8 mouse cellular contexts compared by ENCODE assay signal in the genomic region with DNA sequence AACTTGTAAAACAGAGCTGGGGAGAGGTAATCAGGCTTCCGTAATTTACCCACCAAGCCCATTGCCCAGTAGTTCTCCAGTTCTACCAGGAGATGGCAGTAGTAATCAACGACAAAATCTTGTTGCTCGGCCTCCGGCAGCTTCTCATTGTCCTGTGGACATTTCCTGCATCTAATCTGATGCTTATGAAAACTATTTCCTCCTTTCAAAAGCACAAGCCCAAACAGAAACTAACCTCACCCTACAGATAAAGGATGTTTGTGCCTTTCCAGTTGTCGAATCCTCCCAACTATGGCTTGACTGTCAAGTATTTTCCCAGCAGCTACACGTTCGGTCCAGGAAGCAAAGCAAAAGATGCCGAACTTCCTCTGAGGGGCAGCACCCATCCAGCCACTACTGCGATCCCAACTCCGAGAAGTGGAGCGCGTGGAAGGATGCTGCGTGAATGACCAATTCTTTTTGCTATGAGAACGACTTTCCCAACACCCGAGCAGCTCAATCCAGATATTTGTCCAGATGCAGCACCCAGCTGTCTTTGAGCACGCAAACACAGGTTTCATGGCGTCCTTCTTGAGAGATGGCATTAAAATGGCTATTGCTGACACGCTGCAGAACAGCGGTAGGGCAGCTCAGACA.
A peak's percentile ranks its signal among the peaks of the same experiment; 100 is the strongest.
DNase-seq lines count a peak whose midpoint lies in the region; ATAC-seq and TF ChIP-seq lines count a peak whose summit lies in the region.

No protein-coding gene starts in this region.

- 0 out of 2 replicates have a peak overlapping the region, but pooled peaks have one; percentile 22 for H3K27ac ChIP-seq in embryonic facial prominence, embryonic 15.5 days (replicated peaks)
- H3K27ac ChIP-seq in heart, embryonic 16.5 days (ENCODE audit: low read length): peak overlapping the region; percentile 46
- no peak overlapping the region for H3K27ac ChIP-seq in liver, embryonic 12.5 days
- H3K27ac ChIP-seq in stomach, embryonic 15.5 days: peak overlapping the region; percentile 73

- H3K27me3 ChIP-seq in embryonic facial prominence, embryonic 15.5 days: no peaks in the 10 kb centered on the region
- no peaks in the 10 kb centered on the region for H3K27me3 ChIP-seq in heart, embryonic 16.5 days (ENCODE audit: control insufficient read depth, insufficient read depth, low read length)
- H3K27me3 ChIP-seq in liver, embryonic 12.5 days (replicated peaks): peaks cover 22% of the 10 kb centered on the region
- no peaks in the 10 kb centered on the region for H3K27me3 ChIP-seq in myocyte (ENCODE audit: control insufficient read depth, insufficient read depth, insufficient read length)
- H3K27me3 ChIP-seq in stomach, embryonic 15.5 days (replicated peaks): no peaks in the 10 kb centered on the region

- peak overlapping the region; percentile 77 for H3K4me2 ChIP-seq in embryonic facial prominence, embryonic 15.5 days (replicated peaks)
- peak overlapping the region; percentile 73 for H3K4me2 ChIP-seq in heart, embryonic 16.5 days (ENCODE audit: low read depth, low read length)
- peak overlapping the region; percentile 68 for H3K4me2 ChIP-seq in liver, embryonic 12.5 days
- peak overlapping the region; percentile 96 for H3K4me2 ChIP-seq in myocyte (ENCODE audit: low read depth)
- peak overlapping the region; percentile 72 for H3K4me2 ChIP-seq in stomach, embryonic 15.5 days

- H3ac ChIP-seq in myocyte (ENCODE audit: control insufficient read depth, insufficient read length): no peak overlapping the region

- no peaks in the 10 kb centered on the region for H3K36me3 ChIP-seq in embryonic facial prominence, embryonic 15.5 days
- no peaks in the 10 kb centered on the region for H3K36me3 ChIP-seq in heart, embryonic 16.5 days (ENCODE audit: control insufficient read depth, insufficient read depth)
- H3K36me3 ChIP-seq in liver, embryonic 12.5 days: no peaks in the 10 kb centered on the region
- H3K36me3 ChIP-seq in myocyte (ENCODE audit: control insufficient read depth, insufficient read depth): no peaks in the 10 kb centered on the region
- H3K36me3 ChIP-seq in stomach, embryonic 15.5 days: no peaks in the 10 kb centered on the region

- H3K4me1 ChIP-seq in embryonic facial prominence, embryonic 15.5 days: peaks cover 16% of the 10 kb centered on the region; the same call in 1 of the 2 replicates
- H3K4me1 ChIP-seq in heart, embryonic 16.5 days (ENCODE audit: control insufficient read depth, insufficient read depth, low read length): peaks cover 10% of the 10 kb centered on the region
- H3K4me1 ChIP-seq in liver, embryonic 12.5 days: peaks cover 18% of the 10 kb centered on the region
- no peaks in the 10 kb centered on the region; the same call in 1 of the 2 replicates for H3K4me1 ChIP-seq in stomach, embryonic 15.5 days

- WGBS in embryonic facial prominence, embryonic 15.5 days: 1% methylated on average over 19 of the region's 19 CpGs
- under 1% methylated on average over 19 of the region's 19 CpGs for WGBS in heart, embryonic 16.5 days
- WGBS in liver, embryonic 12.5 days (ENCODE audit: insufficient replicate concordance): 1% methylated on average over 19 of the region's 19 CpGs
- under 1% methylated on average over 19 of the region's 19 CpGs for WGBS in stomach, embryonic 15.5 days

- no peaks in the 10 kb centered on the region for H3K79me2 ChIP-seq in myocyte (ENCODE audit: control insufficient read depth, insufficient read depth)

- peak overlapping the region; percentile 39 for H3K9ac ChIP-seq in embryonic facial prominence, embryonic 15.5 days
- H3K9ac ChIP-seq in heart, embryonic 16.5 days (ENCODE audit: low read length): peak overlapping the region; percentile 48
- no peak overlapping the region; the same call in 1 of the 2 replicates for H3K9ac ChIP-seq in liver, embryonic 12.5 days
- H3K9ac ChIP-seq in stomach, embryonic 15.5 days: 0 out of 2 replicates have a peak overlapping the region, but pooled peaks have one; percentile 11

- TF ChIP-seq POLR2A in myocyte (IDR thresholded peaks at IDR 0.05; ENCODE audit: insufficient read length, low read depth): no peak

- H3K9me3 ChIP-seq in embryonic facial prominence, embryonic 15.5 days (replicated peaks): no peaks in the 10 kb centered on the region
- H3K9me3 ChIP-seq in heart, embryonic 16.5 days (replicated peaks; ENCODE audit: control insufficient read depth, low read length): no peaks in the 10 kb centered on the region; the same call in 1 of the 2 replicates
- H3K9me3 ChIP-seq in liver, embryonic 12.5 days (replicated peaks): no peaks in the 10 kb centered on the region
- H3K9me3 ChIP-seq in stomach, embryonic 15.5 days: no peaks in the 10 kb centered on the region

- DNase-seq in A20 (ENCODE audit: low read depth, low spot score): peak; percentile 83
- peak; percentile 78 for DNase-seq in adrenal gland, postnatal 14 days
- peak; percentile 81 for DNase-seq in kidney, postnatal 14 days

- peak overlapping the region; percentile 49 for H3K4me3 ChIP-seq in embryonic facial prominence, embryonic 15.5 days (replicated peaks)
- peak overlapping the region; percentile 50 for H3K4me3 ChIP-seq in heart, embryonic 16.5 days (ENCODE audit: low read length)
- H3K4me3 ChIP-seq in liver, embryonic 12.5 days: peak overlapping the region; percentile 49
- peak overlapping the region; percentile 16 for H3K4me3 ChIP-seq in myocyte
- H3K4me3 ChIP-seq in stomach, embryonic 15.5 days (replicated peaks): peak overlapping the region; percentile 44

- ATAC-seq in embryonic facial prominence, embryonic 15.5 days (ENCODE audit: insufficient number of reproducible peaks, low FRiP score, low TSS enrichment, low read depth): no peak
- peak; percentile 58; the same call in 1 of the 2 replicates for ATAC-seq in heart, embryonic 16.5 days (replicated peaks; ENCODE audit: extremely low read depth, insufficient read depth, low FRiP score)
- no peak for ATAC-seq in liver, embryonic 12.5 days
- peak; percentile 50; the same call in 1 of the 2 replicates for ATAC-seq in stomach, embryonic 15.5 days (ENCODE audit: insufficient read depth, low FRiP score, low read depth)

TF ChIP-seq in myocyte, 11 proteins besides CTCF, POLR2A, EP300 and RAD21:
- TF ChIP-seq E2F4 (IDR thresholded peaks at IDR 0.05; ENCODE audit: insufficient read depth) (no peak), MAX (IDR thresholded peaks at IDR 0.05; ENCODE audit: low read depth) (no peak), MYOD1 (IDR thresholded peaks at IDR 0.05; ENCODE audit: control insufficient read depth in 1 of 3, insufficient read length in 2 of 3, low read depth in 2 of 3) (no peak), USF1 (IDR thresholded peaks at IDR 0.05; ENCODE audit: low read depth) (no peak), SRF (IDR thresholded peaks at IDR 0.05; ENCODE audit: control insufficient read depth, insufficient read length, low read depth) (no peak), REST (IDR thresholded peaks at IDR 0.05; ENCODE audit: insufficient read depth, insufficient read length) (no peak), TCF3 (IDR thresholded peaks at IDR 0.05; ENCODE audit: insufficient read length, low read depth) (no peak), MYOG (IDR thresholded peaks at IDR 0.05; ENCODE audit: control insufficient read depth in 1 of 3, insufficient read depth in 1 of 3, insufficient read length in 2 of 3, low read depth in 2 of 3) (no peak), TCF12 (IDR thresholded peaks at IDR 0.05; ENCODE audit: insufficient read depth, poor library complexity, severe bottlenecking) (no peak)
TF ChIP-seq in myocyte: peak in this region for 0.

Comparison
In these comparisons a context has a peak if more than half of its experiments do, and no peak if none do; other contexts are left out.
1. ATAC-seq: peak in heart, embryonic 16.5 days (single experiment) and stomach, embryonic 15.5 days (single experiment); none in embryonic facial prominence, embryonic 15.5 days (single experiment) and liver, embryonic 12.5 days (single experiment).
2. Peak in every context shown above with its lines, with median percentiles within 50 percentile points of each other: DNase-seq, H3K4me2 ChIP-seq and H3K4me3 ChIP-seq.